Mouse (Mus musculus) heart, adult 9 months (tissue): Measurements from ENCODE around the gene Hebp1.

ENCODE experiments used
- DNase-seq, 2 experiments: peaks; one replicate each; pipeline ENCODE4 v3.0.0; 2022; ENCODE audit warnings: low spot score in 2 of 2

Gene Hebp1

DNA sequence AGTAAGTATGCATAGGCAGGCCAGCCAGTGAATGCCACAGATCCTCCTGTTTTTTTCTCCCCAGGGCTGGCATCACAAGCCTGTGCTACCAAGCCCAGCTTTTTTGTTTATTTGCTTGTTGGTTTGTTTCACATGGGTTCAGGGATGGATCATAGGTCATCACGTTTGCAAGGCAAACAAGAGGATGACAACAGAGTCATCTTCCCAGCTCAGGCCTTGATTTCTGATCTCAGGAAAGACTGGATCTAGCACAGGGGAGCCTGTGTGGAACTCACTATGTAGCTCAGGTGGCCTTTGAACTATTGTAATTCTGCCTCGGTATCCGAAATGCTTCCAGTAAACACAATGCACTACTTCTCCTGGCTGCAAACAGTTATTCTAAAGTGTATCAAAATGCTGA is 35.5 kb downstream of the Hebp1 start:
- no peak for DNase-seq

DNA sequence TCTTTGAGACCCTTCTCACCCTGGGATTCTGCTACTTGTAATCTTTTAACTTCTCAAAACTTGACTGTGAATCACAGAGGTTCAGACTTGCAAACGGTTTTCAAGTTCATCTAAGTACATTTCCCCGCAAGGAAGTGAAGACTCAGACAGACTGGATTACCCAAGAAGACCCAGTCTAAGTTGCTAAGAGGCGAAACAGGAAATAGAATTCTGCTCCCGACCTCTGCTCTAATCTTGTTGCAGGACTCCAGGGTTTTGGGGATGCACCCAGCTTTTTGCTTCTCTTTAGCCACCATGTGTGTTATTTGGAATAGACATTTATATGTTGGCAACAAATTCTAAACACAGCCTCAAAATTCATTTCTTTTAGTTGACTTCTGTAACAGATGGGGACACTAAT is 36.5 kb downstream of the Hebp1 start:
- DNase-seq = no peak

DNA sequence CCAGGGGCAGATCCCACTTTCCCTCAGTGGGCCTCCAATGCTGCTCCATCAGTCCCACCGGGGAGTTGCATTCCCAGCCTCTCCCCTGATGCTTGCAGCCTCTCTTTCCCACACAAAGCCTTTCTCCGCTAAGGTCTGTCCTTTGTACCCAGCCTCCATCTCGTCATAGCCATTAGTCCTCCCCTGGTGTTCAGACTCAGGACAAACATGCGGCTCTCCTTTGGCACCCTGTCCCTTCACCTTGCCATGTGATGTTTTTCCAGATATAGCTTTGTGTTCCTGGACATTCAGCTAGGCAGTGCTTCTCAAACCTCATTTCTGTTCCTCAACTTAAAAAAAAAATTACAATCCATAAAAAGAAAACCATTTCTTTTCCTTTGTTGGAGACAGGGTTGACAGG is 39.3 kb downstream of the Hebp1 start:
- DNase-seq = no peak

DNA sequence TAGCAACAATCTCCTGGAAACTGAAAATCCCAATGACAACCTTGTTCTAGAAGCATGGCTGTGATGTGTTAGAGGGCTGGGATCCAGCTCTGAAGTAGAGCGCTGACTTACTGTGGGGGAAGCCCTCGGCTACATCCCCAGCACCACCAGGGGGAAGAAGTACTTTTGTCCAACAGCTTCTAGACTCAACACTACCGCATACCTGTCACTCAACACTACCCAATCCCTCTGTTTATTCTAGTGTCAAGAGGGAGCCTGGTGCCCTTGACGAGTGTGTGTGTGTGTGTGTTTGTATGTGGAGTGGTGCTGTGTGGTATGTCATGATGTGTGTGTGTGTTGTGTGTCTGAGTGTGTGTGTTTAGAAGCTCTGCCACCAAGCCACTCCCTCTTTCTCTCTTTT is 40.3 kb downstream of the Hebp1 start:
- peak in 1 of 2 experiments; percentile 16 for DNase-seq

DNA sequence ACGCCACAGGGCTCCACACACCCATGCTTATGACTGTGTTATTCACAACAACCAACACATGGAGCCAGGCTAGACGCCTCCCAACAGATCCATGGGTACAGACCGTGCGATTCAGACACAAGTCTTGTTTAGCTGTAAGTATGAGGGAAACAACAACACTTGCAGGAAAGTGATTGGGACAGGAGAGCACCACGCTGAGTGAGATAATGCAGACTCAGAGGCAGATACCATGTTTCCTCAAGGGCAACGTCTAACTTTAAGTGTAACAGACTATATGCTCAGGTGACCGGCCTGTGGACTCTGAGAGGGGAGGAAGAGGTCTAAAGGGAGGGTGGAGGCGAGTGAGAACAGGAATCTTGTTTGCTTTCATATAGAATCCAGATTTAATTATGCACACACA is 41.2 kb downstream of the Hebp1 start:
- DNase-seq = no peak

DNA sequence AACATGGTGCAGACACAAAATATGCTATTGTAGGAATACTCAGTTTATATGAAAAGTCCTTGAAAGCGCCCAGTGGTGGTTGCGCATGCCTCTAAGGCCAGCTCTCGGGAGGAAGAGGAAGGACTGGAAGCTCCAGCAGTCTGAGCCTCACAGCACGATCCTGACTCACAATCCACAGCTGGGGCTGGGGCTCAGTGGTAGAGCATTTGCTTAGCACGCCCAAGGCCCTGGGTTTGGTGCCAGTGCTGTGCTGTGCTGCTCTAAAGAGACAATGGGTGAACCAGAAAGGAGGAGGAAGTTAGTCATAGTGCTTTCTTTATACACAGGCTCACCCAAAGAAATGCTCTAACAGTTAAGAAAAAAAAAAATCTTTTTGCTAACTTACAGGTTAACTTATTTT is 44.1 kb downstream of the Hebp1 start:
- no peak for DNase-seq

DNA sequence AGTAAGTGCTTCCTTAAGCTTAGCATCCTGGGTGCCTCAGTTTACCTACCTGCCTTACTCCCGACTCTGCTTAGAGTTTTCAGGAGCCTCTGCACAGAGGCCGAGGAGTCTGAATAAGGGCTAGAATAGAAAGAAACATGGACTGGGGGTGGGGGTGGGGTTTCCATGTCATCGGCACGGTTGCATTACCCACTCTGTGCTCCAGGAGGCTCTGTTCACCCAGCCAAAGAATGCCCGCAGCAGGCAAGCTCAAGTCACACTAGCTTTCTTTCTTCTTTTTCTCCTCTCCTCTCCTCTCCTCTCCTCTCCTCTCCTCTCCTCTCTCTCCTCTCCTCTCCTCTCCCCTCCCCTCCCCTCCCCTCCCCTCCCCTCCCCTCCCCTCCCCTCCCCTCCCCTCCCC is 47.5 kb downstream of the Hebp1 start:
- DNase-seq = no peak

DNA sequence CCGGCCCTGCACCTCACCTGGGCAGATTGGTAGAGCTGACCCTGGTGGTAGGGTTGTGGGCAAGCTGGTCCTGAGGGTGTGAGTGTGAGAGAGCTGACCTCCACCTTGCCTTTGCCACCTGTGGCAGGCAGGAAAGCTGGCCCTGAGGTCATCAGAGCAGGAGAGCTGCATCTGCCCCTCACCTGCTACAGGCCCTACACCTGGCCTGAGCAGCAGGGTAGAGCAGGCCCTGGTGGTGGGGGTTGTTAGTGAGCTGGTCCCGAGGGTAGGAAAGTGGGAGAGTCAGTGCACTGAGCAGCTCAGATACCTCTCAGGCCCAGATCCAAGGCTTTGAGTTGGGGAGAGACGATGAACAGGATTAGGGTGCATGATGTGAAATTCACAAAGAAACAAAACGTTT is 48.1 kb downstream of the Hebp1 start:
- no peak for DNase-seq

DNA sequence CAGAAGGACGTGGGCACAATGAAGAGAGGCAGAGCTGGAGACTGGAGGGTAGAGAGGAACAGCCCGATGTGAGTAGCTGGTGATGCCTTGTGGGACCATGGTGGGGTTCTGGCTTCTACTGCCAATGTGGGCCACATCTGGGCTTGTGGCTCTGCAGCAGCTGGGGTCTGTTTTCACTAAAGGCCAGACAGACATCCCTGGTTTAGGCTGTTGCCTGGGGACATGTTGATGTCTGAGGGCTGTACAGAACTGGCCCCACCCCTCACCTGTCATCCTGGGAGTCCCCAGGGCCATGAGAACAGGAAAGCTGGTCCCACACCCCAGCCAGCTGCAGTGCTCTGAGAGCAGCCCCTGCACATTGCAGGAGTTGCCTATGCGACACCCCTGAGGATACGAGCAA is 48.6 kb downstream of the Hebp1 start:
- DNase-seq = no peak

DNA sequence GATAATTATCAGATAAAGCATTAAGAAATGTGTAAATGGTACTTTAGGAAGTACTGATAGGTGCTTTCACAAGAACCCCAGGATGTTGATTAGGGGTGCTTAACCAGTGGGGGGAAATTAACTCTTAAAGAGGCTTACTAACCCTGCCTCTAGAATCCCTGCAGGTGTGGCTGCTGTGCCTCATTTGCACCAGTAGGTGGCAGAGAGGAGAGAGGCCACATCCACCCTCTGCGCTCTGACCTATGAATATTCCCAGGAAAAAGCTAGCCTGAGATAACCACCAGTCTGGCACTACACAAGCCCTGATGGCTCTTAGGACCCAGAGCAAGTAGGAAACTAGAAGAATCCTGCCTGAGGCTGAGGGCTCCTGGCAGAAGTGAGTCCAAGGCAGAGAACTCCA is 49.3 kb downstream of the Hebp1 start:
- no peak for DNase-seq

DNA sequence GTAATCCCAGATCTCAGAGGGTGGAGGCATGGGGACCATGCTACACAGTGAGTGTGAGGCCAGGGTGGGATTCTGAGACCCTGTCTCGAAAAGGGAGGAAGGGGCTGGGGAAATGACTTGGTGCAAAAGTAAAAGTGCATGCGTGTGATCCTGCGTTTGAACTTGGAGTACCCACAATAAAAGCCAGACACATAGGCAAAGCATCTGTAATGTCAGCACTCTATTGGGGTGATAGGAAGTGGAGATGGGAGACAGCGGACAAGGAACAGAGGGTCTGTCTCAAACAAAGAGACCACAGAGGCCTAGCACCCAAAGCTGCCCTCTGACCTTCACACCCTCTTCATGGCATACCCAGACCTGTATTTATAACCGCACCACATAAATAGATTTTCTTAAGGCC is 51.8 kb downstream of the Hebp1 start:
- no peak for DNase-seq

DNA sequence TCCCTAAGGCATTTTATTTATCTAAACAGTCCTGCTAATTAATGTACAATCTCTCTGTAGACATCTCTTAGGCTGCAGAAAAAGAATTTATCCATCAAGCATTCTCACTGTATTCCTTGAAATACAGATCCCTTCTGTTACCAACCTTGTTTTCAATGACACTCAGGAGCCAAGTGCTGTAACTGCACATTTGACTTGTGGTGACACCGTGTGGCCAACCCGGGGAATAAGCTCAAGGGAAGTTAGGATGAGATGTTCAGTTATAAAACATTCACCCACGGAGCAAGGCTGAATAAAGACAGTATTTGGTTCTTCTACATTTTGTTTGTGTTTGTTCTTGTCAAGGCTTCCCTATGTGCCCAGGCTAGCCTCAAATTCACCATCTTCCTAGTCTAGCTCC is 53.3 kb downstream of the Hebp1 start:
- DNase-seq = no peak

DNA sequence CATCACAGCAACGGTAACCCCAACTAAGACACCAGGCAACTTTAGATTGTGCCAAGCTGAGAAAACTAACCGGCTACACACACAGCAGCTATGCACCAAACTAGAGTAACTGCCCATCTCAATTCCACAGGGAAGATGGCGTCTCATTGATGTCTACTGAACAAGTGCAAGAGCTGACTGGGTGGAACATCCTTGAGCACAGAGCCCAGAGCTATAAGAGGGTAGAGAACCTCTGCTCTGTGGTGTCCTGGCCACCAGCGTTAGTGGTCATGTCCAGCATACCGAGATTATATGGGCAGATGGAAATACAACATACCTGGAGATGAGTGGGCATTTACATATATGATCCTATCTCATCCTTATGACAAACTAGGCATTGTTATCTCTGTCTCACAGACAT is 54.7 kb downstream of the Hebp1 start:
- no peak for DNase-seq

DNA sequence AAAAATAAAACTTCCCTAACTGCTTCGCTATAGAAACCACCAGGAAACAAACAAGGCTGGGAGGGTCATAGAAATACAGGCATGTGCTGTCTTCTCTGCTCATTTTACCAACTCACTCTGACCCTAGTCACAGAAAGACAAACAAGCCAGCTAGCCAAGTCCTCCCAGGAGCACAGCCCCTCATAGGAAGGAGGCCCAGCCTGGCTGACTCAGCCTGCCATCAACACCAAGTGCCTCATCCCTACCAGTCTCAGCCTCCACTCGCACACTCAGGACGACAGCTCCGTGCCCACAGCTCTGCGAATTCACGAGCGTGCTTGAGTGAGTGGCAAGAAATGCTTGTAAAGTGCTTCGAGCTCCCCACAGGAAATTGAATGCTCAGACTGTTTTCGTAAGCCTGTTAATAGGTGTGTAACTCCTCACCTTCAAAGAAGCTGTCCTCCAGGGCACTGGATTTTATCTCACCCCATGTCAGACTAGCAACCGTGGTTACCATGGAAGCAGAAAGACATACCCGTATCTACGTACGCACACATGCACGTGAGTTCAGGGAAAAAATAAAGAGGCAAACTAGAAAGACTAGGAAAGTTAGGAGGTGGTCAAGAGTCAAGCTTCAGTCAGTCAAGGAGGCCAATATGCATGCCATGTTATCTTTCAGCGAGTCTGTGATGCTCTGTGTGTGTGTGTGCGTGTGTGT is 56.2 kb downstream of the Hebp1 start:
- DNase-seq = no peak

DNA sequence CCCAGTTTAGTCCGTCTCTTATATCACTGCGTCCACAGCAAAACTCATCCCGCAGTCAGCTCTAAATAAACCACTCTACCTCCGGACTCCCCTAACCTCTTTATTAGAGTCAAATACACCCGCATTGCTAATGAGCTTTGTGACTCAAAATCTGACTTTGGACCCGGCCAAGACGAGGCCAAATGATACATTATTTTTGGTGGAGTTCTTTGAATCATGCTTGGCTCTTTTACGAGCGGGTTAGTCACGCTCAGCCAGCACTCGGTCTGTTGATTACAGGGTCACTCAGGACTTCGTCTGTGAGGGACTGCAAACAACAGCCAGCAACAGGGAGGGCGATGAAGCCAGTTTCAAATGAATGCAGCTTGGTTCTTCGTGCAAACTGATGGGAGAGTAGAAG is 59.1 kb downstream of the Hebp1 start:
- DNase-seq = peak in 1 of 2 experiments; percentile 40

DNA sequence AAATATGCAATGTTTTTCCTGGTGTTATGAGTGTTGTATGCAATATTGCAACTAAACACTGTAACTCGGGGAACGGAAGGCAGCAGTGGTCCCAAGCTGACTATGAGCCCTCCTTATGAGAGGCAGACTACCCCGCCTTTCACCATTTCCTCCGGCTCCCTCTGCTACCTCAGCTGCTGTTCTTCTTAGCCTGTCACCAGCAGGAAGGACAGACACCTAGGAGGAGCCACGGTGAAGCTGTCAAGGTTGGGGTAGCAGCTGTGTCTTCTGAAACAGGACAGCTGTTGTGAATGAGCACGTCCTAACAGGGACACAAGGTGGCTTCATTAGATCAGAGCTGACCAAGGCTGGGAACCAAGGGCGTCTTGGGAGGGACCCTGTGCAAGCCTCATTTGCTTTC is 59.6 kb downstream of the Hebp1 start:
- DNase-seq = no peak

DNA sequence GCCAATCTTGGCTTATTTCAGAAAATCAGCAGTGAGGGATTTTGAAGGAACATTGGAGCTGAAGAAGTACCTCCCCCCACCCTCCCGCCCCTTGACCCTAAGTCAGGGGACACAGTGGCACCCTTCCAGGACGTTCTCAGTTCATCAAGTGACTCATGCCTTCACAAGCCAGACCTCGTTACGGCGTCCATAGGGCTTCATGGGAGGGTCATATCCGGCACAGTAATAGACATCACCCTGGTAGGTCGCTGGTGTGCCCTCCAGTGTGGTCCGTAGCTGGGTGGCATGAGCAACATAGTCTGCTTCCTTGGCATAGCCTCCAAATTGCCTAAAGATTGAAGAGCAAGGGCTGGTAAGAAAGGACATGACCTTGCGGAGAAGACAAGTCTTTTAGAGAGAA is 60.1 kb downstream of the Hebp1 start:
- peak in 1 of 2 experiments; percentile 39 for DNase-seq

DNA sequence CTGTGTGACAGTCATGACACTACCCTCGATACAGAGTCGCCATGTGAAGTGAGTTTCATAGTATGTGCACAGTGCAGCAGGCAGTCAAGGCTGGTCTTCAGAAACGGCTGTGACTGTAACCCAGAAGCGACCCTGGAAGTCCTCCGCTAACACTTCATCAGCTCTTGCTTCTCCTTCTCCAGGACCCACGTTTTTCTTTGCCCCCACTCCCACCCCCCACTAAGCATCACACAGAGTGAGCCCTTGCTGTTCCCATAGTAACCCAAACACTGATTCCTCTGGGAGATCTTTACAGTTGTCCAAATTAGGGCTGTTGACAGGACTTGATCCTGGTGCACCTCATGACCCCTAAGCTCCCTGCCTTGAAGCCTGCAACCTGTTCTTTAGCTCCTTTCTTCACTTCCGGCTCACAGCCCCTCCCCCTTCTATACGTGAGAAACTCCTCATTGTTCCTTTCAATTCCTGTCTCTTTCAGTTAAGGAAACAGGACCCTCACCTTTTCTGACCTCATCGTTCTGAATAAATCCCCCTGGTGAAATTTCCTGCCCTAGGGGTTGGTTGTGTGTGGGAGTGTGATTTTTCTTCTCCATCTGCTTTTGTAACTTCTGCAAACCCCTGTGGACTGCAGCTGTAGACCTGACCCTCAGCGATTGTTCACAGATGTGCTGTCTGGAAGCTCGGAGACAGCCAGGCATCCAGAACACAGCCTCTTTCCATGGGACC is 61.2 kb downstream of the Hebp1 start:
- DNase-seq = peak; percentile 27 to 32

DNA sequence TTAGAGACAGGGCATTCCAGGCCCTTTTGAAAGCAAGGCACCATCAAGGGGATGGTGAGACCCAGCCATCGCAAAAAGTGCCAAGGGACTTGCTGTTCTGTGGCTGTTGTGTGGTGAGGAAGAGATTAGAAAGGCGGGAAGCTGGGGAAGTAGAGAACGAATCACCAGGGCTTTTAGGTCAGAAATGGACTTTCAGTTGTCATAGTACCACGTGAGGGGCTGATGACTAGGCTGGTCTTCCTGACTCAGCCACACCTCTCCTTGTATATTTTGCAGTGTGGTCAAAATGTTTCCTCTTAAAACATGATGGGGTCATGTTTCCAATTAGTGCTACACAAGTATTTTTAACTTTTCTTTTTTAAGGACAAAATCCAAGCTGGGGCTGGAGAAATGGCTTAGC is 62.1 kb downstream of the Hebp1 start:
- no peak for DNase-seq

DNA sequence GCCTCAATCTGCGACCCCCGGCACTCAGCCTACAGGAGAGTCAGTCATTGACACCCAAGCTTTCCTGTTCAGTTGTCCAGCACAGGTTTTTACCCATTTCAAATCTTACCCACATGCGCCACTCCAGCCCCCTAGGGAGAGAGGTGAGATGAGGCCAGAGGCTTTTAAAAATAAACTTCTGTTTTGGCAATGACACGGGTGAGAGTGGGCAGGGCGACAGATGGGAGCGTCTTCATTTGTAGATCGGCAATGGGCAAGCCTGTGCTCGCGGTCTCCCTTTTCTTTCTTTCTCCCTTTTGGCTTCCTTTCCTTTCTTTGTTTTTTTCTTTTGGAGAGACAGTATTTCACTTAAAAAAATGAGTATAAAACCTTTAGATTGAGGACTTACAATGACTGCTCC is 64.3 kb downstream of the Hebp1 start:
- no peak for DNase-seq

DNA sequence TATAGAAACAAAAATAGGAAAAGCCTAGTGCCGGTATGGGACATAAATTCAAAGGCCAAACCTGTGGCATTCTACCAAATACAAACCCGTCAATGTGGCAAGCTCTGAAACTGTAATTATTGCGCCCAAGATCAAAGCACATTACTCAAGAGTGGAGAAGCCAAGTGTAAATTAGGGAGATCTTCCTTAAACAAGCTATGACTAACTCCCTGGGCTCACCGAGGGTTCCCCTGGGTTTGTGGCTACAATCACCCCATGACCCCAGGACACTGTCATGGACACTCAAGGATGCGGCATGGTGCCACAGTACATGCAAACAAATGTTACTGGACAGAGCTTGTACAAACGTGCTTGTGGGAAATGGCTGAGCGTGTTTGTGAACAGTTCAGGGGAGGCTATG is 64.7 kb downstream of the Hebp1 start:
- DNase-seq = no peak

DNA sequence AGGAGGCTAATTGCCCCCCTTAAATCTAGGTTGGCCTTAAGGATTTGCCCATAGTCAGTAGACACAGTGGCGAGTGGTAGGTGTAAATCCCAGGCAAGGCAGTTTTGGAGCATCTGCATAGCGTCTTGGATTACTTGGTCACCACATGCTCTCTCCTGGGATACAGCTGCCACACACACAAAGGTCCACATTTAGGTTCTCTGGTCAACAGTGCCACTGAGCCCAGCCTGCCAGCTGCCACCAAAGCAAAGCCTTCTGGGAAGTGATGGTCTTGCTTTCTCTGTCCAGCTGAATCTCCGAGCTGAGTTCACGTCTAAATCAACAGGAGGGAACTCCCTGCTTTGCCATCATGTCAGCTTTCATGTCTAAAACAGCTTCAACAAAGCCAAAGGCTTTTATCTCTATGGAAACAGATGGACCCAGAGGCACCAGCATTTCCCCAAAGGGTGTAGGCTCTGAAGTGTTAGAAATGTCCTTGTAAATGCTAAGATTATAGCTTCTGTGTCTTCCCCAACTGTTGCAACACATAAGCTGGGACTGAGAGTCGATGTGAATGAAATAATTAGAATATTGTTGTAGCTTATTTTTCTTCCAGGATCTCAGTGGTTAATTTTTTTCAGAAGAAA is 73.0 kb downstream of the Hebp1 start:
- DNase-seq = no peak

DNA sequence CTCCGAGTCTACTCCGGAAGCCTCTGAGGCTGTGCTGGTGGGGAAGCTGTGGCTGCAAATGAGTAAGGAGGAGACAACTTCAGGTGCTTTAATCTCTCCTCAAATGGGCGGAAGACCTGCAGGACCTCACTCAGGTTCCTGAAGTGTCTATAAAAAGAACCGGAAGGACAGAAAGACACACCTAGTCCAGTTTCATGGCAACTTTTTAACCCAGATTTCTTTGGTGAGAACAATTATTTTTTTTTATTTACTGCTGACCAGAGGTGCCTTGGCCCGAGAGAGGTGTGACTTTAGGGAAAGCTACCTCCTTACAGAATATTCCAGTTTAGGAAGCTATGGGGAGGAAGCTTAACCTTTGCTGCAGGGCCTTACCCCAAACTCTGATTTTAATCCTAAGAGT is 79.6 kb downstream of the Hebp1 start, which contains the start of gene Gprc5d:
Gene Gprc5d, minus strand, starts transcription at position 101 of the 400 bp plus-strand sequence.
- no peak for DNase-seq
